Mouse (Mus musculus): ENCODE measurements around the gene Piezo1.
A peak's percentile ranks its signal among the peaks of the same experiment; 100 is the strongest.

The Piezo1 gene

GRCm38 (mm10) chr8:122546066-122546755 lies 4.9 kb downstream of the Piezo1 start:
- peak in 1 of 2 experiments; percentile 69 for DNase-seq (ENCODE audit: low spot score in 2 of 2)

GRCm38 (mm10) chr8:122544138-122544537 lies 7.0 kb downstream of the Piezo1 start:
- DNase-seq (ENCODE audit: low spot score in 2 of 2), result no peak

- DNase-seq (ENCODE audit: low spot score in 2 of 2), result peak; percentile 47 to 70
Observed at GRCm38 (mm10) chr8:122538310-122539076, 12.6 kb downstream of the Piezo1 start.

- DNase-seq (ENCODE audit: low spot score in 2 of 2), result peak; percentile 59 to 70
Observed at GRCm38 (mm10) chr8:122537812-122538211, 13.3 kb downstream of the Piezo1 start.

- no peak for DNase-seq (ENCODE audit: low spot score in 2 of 2)
Observed at GRCm38 (mm10) chr8:122537033-122537432, 14.1 kb downstream of the Piezo1 start.

- no peak for DNase-seq (ENCODE audit: low spot score in 2 of 2)
Observed at GRCm38 (mm10) chr8:122531312-122531711, 19.8 kb downstream of the Piezo1 start.

GRCm38 (mm10) chr8:122529159-122529558 lies 22.0 kb downstream of the Piezo1 start:
- DNase-seq (ENCODE audit: low spot score in 2 of 2), result no peak

- DNase-seq (ENCODE audit: low spot score in 2 of 2), result no peak
Observed at GRCm38 (mm10) chr8:122527937-122528336, 23.2 kb downstream of the Piezo1 start.

GRCm38 (mm10) chr8:122526526-122527170 lies 24.5 kb downstream of the Piezo1 start:
- no peak for DNase-seq (ENCODE audit: low spot score in 2 of 2)

- no peak for DNase-seq (ENCODE audit: low spot score in 2 of 2)
Observed at GRCm38 (mm10) chr8:122526084-122526483, 25.0 kb downstream of the Piezo1 start.

- no peak for DNase-seq (ENCODE audit: low spot score in 2 of 2)
Observed at GRCm38 (mm10) chr8:122525004-122525403, 26.1 kb downstream of the Piezo1 start.

GRCm38 (mm10) chr8:122524506-122524905 lies 26.6 kb downstream of the Piezo1 start:
- no peak for DNase-seq (ENCODE audit: low spot score in 2 of 2)

- no peak for DNase-seq (ENCODE audit: low spot score in 2 of 2)
Observed at GRCm38 (mm10) chr8:122523652-122524360, 27.3 kb downstream of the Piezo1 start.

- no peak for DNase-seq (ENCODE audit: low spot score in 2 of 2)
Observed at GRCm38 (mm10) chr8:122522796-122523651, 28.1 kb downstream of the Piezo1 start.

- DNase-seq (ENCODE audit: low spot score in 2 of 2), result no peak
Observed at GRCm38 (mm10) chr8:122520611-122521010, 30.5 kb downstream of the Piezo1 start.

- DNase-seq (ENCODE audit: low spot score in 2 of 2), result no peak
Observed at GRCm38 (mm10) chr8:122517541-122518190, 33.5 kb downstream of the Piezo1 start.

GRCm38 (mm10) chr8:122515699-122516098 lies 35.4 kb downstream of the Piezo1 start:
- DNase-seq (ENCODE audit: low spot score in 2 of 2), result no peak

- no peak for DNase-seq (ENCODE audit: low spot score in 2 of 2)
Observed at GRCm38 (mm10) chr8:122512392-122512791, 38.7 kb downstream of the Piezo1 start.

GRCm38 (mm10) chr8:122511552-122511951 lies 39.6 kb downstream of the Piezo1 start:
- DNase-seq (ENCODE audit: low spot score in 2 of 2), result no peak

- peak; percentile 82 to 92 for DNase-seq (ENCODE audit: low spot score in 2 of 2)
Observed at GRCm38 (mm10) chr8:122500856-122501255, 50.3 kb downstream of the Piezo1 start.
